Mouse (Mus musculus): ENCODE results near the gene Elmsan1.

DNA sequence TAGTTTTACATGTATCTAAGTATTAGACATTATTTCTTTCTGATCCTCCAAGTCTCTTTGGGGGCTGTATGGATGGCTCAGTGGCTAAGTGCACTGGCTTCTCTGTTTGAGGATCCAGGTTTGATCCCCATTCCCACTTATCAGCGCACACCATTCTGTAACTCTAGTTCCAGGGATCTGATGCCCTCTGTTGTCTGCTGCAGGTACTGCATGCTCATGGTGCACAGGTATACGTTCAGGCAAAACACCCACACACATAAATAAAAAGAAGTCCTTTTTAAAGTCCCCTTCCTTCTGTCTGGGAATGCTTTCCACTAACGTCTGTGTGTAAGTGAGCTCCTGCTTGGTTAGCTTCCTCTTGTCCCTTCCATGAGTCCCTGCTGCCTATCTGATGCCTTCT is 86.4 kb downstream of the Elmsan1 start:
- TF ChIP-seq POLR2A (IDR thresholded peaks at IDR 0.05; ENCODE audit: low read depth, low read length): no peak
- TF ChIP-seq CTCF (conservative IDR thresholded peaks at IDR 0.05; ENCODE audit: insufficient read depth, insufficient read length, low read depth, low read length): peak; percentile 73

Measured in kidney, adult 2 months (tissue).